Mouse (Mus musculus) liver, embryonic 16.5 days (tissue): ENCODE data around the gene Stx5a. TPM values are rescaled to one million over a fixed set of nuclear protein-coding genes. Genes with fewer than 3 reads are reported as not detected.

Experiments
- ATAC-seq: fragments of 200-750 bp; cut with Nextera tagmentation; 2 replicates; pipeline ENCODE4 v1.8.0; 2017; ENCODE audit warnings: low read depth, mild to moderate bottlenecking, moderate number of reproducible peaks, moderate library complexity
- H3K27ac ChIP-seq: fragments of 300-500 bp; sonication (generic); 2 replicates; pipeline ENCODE4 v1.5.1; 2014; ENCODE audit warnings: mild to moderate bottlenecking, low read length
- H3K27me3 ChIP-seq: fragments of 300-500 bp; sonication (generic); 2 replicates; pipeline ENCODE4 v1.6.1; 2014; ENCODE audit warnings: low read depth, low read length, mixed read lengths; ENCODE audit not compliant: control insufficient read depth, insufficient read depth
- H3K36me3 ChIP-seq: fragments of 300-500 bp; sonication (generic); 2 replicates; pipeline ENCODE4 v1.6.1; 2014; ENCODE audit warnings: mild to moderate bottlenecking; ENCODE audit not compliant: control insufficient read depth, insufficient read depth
- H3K4me1 ChIP-seq: fragments of 300-500 bp; sonication (generic); 2 replicates; pipeline ENCODE4 v1.6.1; 2014; ENCODE audit warnings: low read depth, low read length, mixed read lengths; ENCODE audit not compliant: control insufficient read depth
- H3K4me2 ChIP-seq: fragments of 300-500 bp; sonication (generic); 2 replicates; pipeline ENCODE4 v1.6.1; 2014; ENCODE audit warnings: low read depth, low read length, mixed read lengths
- H3K4me3 ChIP-seq: fragments of 300-500 bp; sonication (generic); 2 replicates; pipeline ENCODE4 v1.5.1; 2014; ENCODE audit warnings: low read depth, mild to moderate bottlenecking, low read length
- H3K9ac ChIP-seq: fragments of 300-500 bp; sonication (generic); 2 replicates; pipeline ENCODE4 v1.6.1; 2014; ENCODE audit warnings: low read depth, low read length
- H3K9me3 ChIP-seq: fragments of 300-500 bp; sonication (generic); replicated peaks from 2 replicates; pipeline ENCODE4 v1.6.1; 2016; ENCODE audit warnings: low read length; ENCODE audit not compliant: control insufficient read depth
- WGBS: fragments of 180-500 bp; shearing (Covaris S2); extraction: QIAGEN DNeasy Blood & Tissue Kit; methylation state at CpG from one replicate; pipeline ENCODE4 v1.1.7; 2014; ENCODE audit not compliant: insufficient replicate concordance; 5-methylcytosine and 5-hydroxymethylcytosine counted together
- polyA plus RNA-seq: library from polyadenylated mRNA; unstranded; fragments of >200 nt; fragmentation: Nextera tagmentation; extraction: Ambion mirVana; gene quantifications from 2 replicates; pipeline ENCODE4 v1.2.1, GENCODE M21; 2015

Gene Stx5a
- 57.8 and 59.8 TPM in 2 replicates for polyA plus RNA-seq

DNA sequence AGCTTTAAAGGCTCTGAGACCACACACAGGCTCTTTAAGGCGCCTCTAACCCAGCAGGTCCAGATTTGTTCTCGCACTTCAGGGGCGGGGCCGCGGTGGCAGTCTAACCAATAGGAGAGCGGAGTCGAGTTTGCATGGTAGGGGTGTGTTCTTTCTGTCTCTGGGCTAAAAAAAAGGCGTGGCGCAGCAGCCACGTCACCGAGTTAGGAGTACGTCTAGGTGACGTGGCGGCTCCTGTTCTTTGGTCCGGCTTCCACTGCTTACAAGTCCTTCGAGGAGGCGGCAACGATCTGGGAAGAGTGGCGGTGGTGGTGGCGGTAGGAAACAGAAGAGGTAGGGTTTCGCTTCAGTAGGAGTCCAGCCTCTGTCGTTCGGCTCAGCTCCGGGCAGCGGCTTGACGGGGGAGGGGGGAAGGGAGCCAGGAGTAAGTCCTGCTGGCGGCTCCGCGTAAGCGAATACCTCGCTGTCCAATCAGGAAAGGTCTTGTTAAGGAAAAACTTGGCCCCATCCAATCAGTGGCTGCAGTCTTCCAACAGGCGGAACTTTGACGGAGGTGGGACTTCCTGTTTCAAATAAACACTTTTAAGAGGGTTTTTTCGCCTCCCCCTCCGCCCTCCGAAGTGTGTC, at the start of gene Stx5a:
Stx5a (plus strand) TSS at position 171 of the 627 bp plus-strand sequence.
- H3K9me3 ChIP-seq = no peaks in the 10 kb centered on the region
- H3K4me3 ChIP-seq = peak within 1 kb of the TSS; percentile 87
- peaks cover 37% of the 10 kb centered on the region for H3K36me3 ChIP-seq
- under 1% methylated on average over 36 of the region's 36 CpGs for WGBS
- H3K4me1 ChIP-seq = peaks cover 16% of the 10 kb centered on the region
- peak within 1 kb of the TSS; percentile 90 for H3K4me2 ChIP-seq
- H3K27me3 ChIP-seq = no peaks in the 10 kb centered on the region
- H3K9ac ChIP-seq = peak within 1 kb of the TSS; percentile 94
- ATAC-seq = peak; percentile 97
- H3K27ac ChIP-seq = peak within 1 kb of the TSS; percentile 95

DNA sequence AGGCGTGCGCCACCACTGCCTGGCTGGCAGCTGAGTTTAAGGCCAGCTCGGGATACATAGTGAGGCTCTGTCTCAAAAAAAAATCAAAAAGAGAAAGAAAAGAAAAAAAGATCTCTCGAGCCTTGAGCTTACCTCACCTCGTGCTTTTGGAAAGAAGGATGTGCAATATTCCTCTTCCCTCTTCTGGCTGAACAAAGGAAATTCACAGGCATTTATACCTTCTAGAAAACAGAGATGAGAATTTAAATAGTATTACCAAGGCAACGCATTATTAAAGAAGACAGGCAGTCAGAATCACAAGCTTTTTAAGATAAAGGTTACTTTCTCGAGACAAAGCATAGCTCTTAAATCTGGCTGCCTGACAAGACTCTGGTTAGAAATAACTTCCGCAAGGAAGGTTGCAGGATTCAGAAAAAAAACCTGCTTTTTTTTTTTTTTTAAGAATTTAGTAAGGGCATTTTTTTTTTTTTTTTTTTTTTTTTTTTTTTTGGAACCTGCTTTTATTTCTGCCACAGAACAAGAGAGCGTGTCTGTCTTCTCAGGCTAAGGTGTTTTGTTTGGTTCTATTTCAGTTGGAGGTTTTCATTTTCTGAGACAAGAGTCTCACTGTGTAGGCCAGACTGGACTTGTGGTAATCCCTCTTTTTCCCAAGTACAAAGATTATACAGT, 49.2 kb upstream of the Stx5a start:
- WGBS = 67% methylated on average over 9 of the region's 9 CpGs

DNA sequence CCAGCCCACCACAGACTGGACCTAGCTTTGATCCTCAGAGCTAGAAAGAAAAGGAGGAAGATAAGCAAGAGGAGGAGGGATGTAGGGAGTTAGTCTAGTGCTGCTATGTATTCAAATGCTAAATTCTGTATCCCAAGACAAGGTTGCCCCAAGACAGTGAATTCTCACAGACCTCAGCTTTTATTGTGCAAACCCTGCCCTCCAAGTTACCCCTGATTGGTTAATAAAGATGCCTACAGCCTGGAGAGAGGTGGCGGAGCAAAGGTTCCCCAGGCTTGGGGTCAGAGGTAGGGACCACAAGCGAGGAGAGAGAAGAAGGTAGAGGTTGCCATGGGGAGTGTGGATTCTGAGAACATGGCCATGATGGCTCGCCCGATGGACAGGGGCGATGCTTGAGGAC, 48.5 kb upstream of the Stx5a start:
- no peak for ATAC-seq
- H3K27me3 ChIP-seq = no peaks in the 10 kb centered on the region
- no peak overlapping the region for H3K4me2 ChIP-seq
- peaks cover 11% of the 10 kb centered on the region for H3K4me1 ChIP-seq
- no peaks in the 10 kb centered on the region for H3K36me3 ChIP-seq
- no peaks in the 10 kb centered on the region for H3K9me3 ChIP-seq
- WGBS = 66% methylated on average over 5 of the region's 5 CpGs
- H3K27ac ChIP-seq = no peak overlapping the region
- H3K9ac ChIP-seq = no peak overlapping the region
- no peak overlapping the region for H3K4me3 ChIP-seq

More for the DNA sequence above, 49.2 kb upstream of the Stx5a start:
- H3K27me3 ChIP-seq = no peaks in the 10 kb centered on the region
- no peak for ATAC-seq
- H3K4me3 ChIP-seq = no peak overlapping the region
- no peaks in the 10 kb centered on the region for H3K9me3 ChIP-seq
- no peak overlapping the region for H3K9ac ChIP-seq
- H3K27ac ChIP-seq = no peak overlapping the region
- H3K4me1 ChIP-seq = peaks cover 11% of the 10 kb centered on the region
- no peak overlapping the region for H3K4me2 ChIP-seq
- H3K36me3 ChIP-seq = no peaks in the 10 kb centered on the region

DNA sequence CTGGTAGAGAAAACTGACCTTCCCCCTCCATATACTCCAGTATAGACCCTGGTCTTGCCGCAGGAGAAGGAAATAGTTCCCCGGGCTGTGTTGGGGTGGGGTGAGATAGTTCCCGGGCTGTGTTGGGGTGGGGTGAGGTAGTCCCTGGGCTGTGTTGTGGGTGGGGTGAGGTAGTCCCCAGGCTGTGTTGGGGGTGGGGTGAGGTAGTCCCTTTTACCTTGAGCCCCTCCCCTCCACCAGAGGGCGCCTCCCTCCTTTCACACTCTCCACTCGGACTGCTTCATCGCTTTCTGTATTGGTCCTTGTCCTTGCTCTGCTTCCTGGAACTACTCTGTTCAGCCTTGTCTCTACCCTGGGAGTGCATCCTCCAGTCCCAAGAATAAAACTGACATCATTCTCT, 45.9 kb upstream of the Stx5a start:
- 0 out of 2 replicates have a peak overlapping the region, but pooled peaks have one; percentile 25 for H3K4me2 ChIP-seq
- H3K9ac ChIP-seq = no peak overlapping the region
- H3K27me3 ChIP-seq = no peaks in the 10 kb centered on the region
- H3K9me3 ChIP-seq = no peaks in the 10 kb centered on the region
- 32% methylated on average over 6 of the region's 6 CpGs for WGBS
- peak; percentile 91 for ATAC-seq
- H3K27ac ChIP-seq = no peak overlapping the region
- no peak overlapping the region for H3K4me3 ChIP-seq
- peaks cover 11% of the 10 kb centered on the region for H3K4me1 ChIP-seq
- no peaks in the 10 kb centered on the region for H3K36me3 ChIP-seq

DNA sequence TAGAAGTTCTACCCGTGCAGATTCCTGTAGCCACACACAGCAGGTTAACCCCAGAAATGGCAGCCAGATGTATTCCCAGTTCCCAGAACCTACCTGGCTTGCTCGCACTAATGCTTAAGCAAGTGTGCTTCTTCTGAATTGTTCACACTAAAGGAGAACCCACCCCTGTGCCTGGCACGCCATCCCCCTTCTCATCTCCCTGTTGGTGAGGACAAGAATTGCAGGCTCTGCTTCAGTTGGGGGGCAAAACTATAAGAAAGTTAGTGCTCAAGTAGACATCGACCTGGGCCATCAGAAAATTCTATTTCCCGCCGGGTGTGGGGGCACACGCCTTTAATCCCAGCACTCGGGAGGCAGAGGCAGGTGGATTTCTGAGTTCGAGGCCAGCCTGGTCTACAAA, 41.6 kb upstream of the Stx5a start:
- peaks cover 11% of the 10 kb centered on the region for H3K4me1 ChIP-seq
- 56% methylated on average over 9 of the region's 9 CpGs for WGBS

DNA sequence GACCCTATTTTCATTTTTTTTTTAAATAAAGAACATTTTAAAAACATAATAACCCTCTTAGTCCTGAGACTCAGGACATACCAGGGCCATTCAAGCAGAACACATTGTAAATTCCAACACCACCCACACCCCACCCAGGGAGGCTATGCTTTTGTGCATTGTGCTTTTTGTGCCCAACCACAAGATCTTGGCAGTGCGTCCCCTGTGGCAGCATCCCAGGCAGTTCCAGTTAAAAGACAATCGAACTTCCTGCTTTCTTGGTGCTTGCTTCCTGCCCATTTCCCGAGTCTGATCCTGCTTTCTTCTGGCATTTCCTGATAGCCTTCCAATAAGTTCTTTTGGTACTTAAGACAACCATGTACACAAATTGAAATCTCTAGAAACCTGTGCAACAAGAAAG, 38.8 kb upstream of the Stx5a start:
- Histone ChIP-seq H3K4me2 (no peak overlapping the region), H3K4me1 (peaks cover 6% of the 10 kb centered on the region)
- WGBS = 32% methylated on average over 3 of the region's 3 CpGs

More for the DNA sequence above, 41.6 kb upstream of the Stx5a start:
- no peak overlapping the region for H3K27ac ChIP-seq
- H3K27me3 ChIP-seq = no peaks in the 10 kb centered on the region
- ATAC-seq = no peak
- no peak overlapping the region for H3K4me2 ChIP-seq
- H3K36me3 ChIP-seq = no peaks in the 10 kb centered on the region
- no peak overlapping the region for H3K9ac ChIP-seq
- H3K9me3 ChIP-seq = no peaks in the 10 kb centered on the region
- H3K4me3 ChIP-seq = no peak overlapping the region

DNA sequence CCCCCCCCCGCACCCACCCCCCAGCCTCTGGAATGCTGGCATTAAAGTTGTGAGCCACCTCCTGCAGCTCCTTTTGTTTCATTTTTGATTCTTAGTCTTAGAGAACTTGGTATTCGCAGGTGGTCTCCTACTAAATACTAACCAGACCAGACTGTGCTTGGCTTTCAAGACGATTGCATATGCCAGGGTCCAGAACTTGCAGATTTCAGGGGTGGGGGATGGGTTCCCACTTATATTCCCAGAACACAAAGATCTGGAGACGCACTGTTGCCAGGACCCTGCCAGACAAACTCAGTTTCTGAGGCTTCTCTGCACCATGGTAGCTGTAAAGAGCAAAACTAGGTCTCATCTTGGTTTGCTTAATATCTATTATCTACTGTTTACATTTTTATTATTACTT, 37.6 kb upstream of the Stx5a start:
- 54% methylated on average over 4 of the region's 4 CpGs for WGBS
- Histone ChIP-seq H3K9me3 (no peaks in the 10 kb centered on the region), H3K27ac (no peak overlapping the region), H3K4me3 (no peak overlapping the region), H3K9ac (no peak overlapping the region), H3K36me3 (peaks cover 22% of the 10 kb centered on the region), H3K4me2 (no peak overlapping the region), H3K4me1 (peaks cover 16% of the 10 kb centered on the region), H3K27me3 (no peaks in the 10 kb centered on the region)
- ATAC-seq = no peak

More for the DNA sequence above, 38.8 kb upstream of the Stx5a start:
- no peak for ATAC-seq
- Histone ChIP-seq H3K9ac (no peak overlapping the region), H3K9me3 (no peaks in the 10 kb centered on the region), H3K27ac (no peak overlapping the region), H3K27me3 (no peaks in the 10 kb centered on the region), H3K36me3 (peaks cover 11% of the 10 kb centered on the region), H3K4me3 (no peak overlapping the region)

DNA sequence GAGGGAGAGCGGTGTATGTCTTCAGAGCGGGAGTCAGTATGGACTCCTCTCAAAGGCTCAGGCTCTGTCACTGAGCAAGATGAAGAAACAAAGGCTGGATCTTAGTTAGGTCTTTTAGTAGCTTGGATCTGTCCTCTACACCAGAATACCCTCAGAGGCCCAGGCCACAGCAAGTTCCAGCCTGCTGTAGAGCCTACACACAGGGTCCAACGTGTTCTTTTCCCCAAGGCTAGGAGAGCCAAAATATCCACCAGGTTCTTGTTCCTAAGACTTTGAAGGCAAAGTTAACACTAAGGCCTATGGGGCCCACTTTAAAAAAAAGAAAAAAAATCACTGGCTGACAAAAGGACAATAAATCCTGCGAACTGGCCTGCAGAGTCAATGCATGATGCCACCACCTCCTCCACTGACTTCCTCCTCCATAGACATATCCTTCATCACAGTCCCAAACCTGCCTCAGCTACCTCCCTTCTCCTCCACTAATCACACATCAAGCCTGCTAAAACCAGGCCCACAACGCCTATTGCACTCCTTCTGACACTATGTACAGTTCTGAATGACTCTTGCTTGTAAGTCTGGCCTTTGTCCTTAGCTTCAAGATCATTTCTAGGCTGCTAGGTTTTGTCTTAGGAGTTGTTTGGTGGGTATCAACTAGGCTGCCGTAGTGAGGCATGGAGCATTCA, 36.0 kb upstream of the Stx5a start:
- Histone ChIP-seq H3K9ac (no peak overlapping the region), H3K4me1 (peaks cover 30% of the 10 kb centered on the region), H3K9me3 (no peaks in the 10 kb centered on the region), H3K27ac (peak overlapping the region; percentile 7; the same call in 1 of the 2 replicates), H3K4me2 (no peak overlapping the region), H3K36me3 (peaks cover 38% of the 10 kb centered on the region), H3K4me3 (no peak overlapping the region), H3K27me3 (no peaks in the 10 kb centered on the region)
- 71% methylated on average over 6 of the region's 6 CpGs for WGBS
- ATAC-seq = no peak
